Mouse (Mus musculus) kidney, postnatal 0 days (tissue): Measurements from ENCODE around the gene Ech1. TPM values are rescaled to one million over a fixed set of nuclear protein-coding genes. Genes with fewer than 3 reads are reported as not detected.

ENCODE experiments used
- ATAC-seq: fragments of 200-750 bp; cut with Nextera tagmentation; replicated peaks from 2 replicates; pipeline ENCODE4 v1.8.0; 2017; ENCODE audit warnings: low read depth, moderate number of reproducible peaks, moderate TSS enrichment, moderate library complexity; ENCODE audit not compliant: low FRiP score
- DNase-seq: peaks from one replicate; pipeline ENCODE4 v3.0.0-alpha.2; 2016; ENCODE audit warnings: low spot score
- H3K27ac ChIP-seq: fragments of 300-500 bp; sonication (generic); 2 replicates; pipeline ENCODE4 v1.5.1; 2014; ENCODE audit warnings: mild to moderate bottlenecking
- H3K27me3 ChIP-seq: fragments of 300-500 bp; sonication (generic); 2 replicates; pipeline ENCODE4 v1.6.1; 2014; ENCODE audit warnings: low read length, mixed read lengths; ENCODE audit not compliant: insufficient read depth
- H3K36me3 ChIP-seq: fragments of 300-500 bp; sonication (generic); 2 replicates; pipeline ENCODE4 v1.6.1; 2014; ENCODE audit warnings: low read length, mixed read lengths; ENCODE audit not compliant: insufficient read depth
- H3K4me1 ChIP-seq: fragments of 300-500 bp; sonication (generic); replicated peaks from 2 replicates; pipeline ENCODE4 v1.6.1; 2014; ENCODE audit warnings: antibody characterized with exemption, low read length, mixed read lengths; ENCODE audit not compliant: insufficient read depth
- H3K4me2 ChIP-seq: fragments of 300-500 bp; sonication (generic); 2 replicates; pipeline ENCODE4 v1.6.1; 2014; ENCODE audit warnings: mild to moderate bottlenecking, low read length, moderate library complexity, mixed read lengths
- H3K4me3 ChIP-seq: fragments of 300-500 bp; sonication (generic); replicated peaks from 2 replicates; pipeline ENCODE4 v1.5.1; 2014; ENCODE audit warnings: low read depth, low read length
- H3K9ac ChIP-seq: fragments of 300-500 bp; sonication (generic); 2 replicates; pipeline ENCODE4 v1.6.1; 2014; ENCODE audit warnings: low read depth, low read length
- H3K9me3 ChIP-seq: fragments of 300-500 bp; sonication (generic); replicated peaks from 2 replicates; pipeline ENCODE4 v1.6.1; 2016; ENCODE audit warnings: low read length, inconsistent platforms, mixed read lengths
- CTCF ChIP-seq: IDR thresholded peaks from 2 replicates; pipeline ENCODE4 v1.5.1; 2016; ENCODE audit warnings: antibody characterized with exemption, low read depth, mild to moderate bottlenecking, moderate library complexity
- WGBS: fragments of 180-500 bp; shearing (Covaris S2); extraction: QIAGEN DNeasy Blood & Tissue Kit; methylation state at CpG from one replicate; pipeline ENCODE4 v1.1.7; 2014; 5-methylcytosine and 5-hydroxymethylcytosine counted together
- polyA plus RNA-seq: library from polyadenylated mRNA; unstranded; fragments of >200 nt; fragmentation: Nextera tagmentation; extraction: Ambion mirVana; gene quantifications from 2 replicates; pipeline ENCODE4 v1.2.1, GENCODE M21; 2015

The Ech1 gene
- polyA plus RNA-seq, 1 experiment from 2014 or later = 330 TPM

GRCm38 (mm10) chr7:28801451-28801850 lies 23.6 kb upstream of the Ech1 start:
- Histone ChIP-seq H3K27me3 (no peaks in the 10 kb centered on the region), H3K27ac (peak overlapping the region; percentile 88), H3K9me3 (no peaks in the 10 kb centered on the region), H3K4me1 (peaks cover 37% of the 10 kb centered on the region), H3K4me2 (peak overlapping the region; percentile 35; the same call in 1 of the 2 replicates), H3K36me3 (no peaks in the 10 kb centered on the region), H3K4me3 (no peak overlapping the region), H3K9ac (no peak overlapping the region)
- peak; percentile 73 for DNase-seq
- 48% methylated on average over 3 of the region's 3 CpGs for WGBS
- no peak for ATAC-seq
- no peak for TF ChIP-seq CTCF

GRCm38 (mm10) chr7:28801901-28802670 lies 22.9 kb upstream of the Ech1 start:
- ATAC-seq (peak; percentile 61), DNase-seq (peak; percentile 90)
- 9% methylated on average over 10 of the region's 10 CpGs for WGBS
- peak overlapping the region; percentile 88 for H3K27ac ChIP-seq
- no peak overlapping the region for H3K4me3 ChIP-seq
- no peaks in the 10 kb centered on the region for H3K36me3 ChIP-seq
- TF ChIP-seq CTCF = peak; percentile 39; the same call in 1 of the 2 replicates
- H3K9ac ChIP-seq = no peak overlapping the region
- H3K9me3 ChIP-seq = no peaks in the 10 kb centered on the region
- H3K4me1 ChIP-seq = peaks cover 31% of the 10 kb centered on the region
- H3K27me3 ChIP-seq = no peaks in the 10 kb centered on the region
- H3K4me2 ChIP-seq = peak overlapping the region; percentile 35

GRCm38 (mm10) chr7:28802846-28803588 lies 22.0 kb upstream of the Ech1 start:
- H3K4me2 ChIP-seq = peak overlapping the region; percentile 35
- no peaks in the 10 kb centered on the region for H3K9me3 ChIP-seq
- peak; percentile 89 for DNase-seq
- H3K36me3 ChIP-seq = no peaks in the 10 kb centered on the region
- H3K27ac ChIP-seq = peak overlapping the region; percentile 88
- WGBS = 6% methylated on average over 10 of the region's 10 CpGs
- ATAC-seq = peak; percentile 81
- no peak overlapping the region for H3K9ac ChIP-seq
- no peaks in the 10 kb centered on the region for H3K27me3 ChIP-seq
- peaks cover 36% of the 10 kb centered on the region for H3K4me1 ChIP-seq
- no peak for TF ChIP-seq CTCF
- H3K4me3 ChIP-seq = no peak overlapping the region

- Histone ChIP-seq H3K27me3 (no peaks in the 10 kb centered on the region), H3K4me2 (no peak overlapping the region), H3K9me3 (no peaks in the 10 kb centered on the region), H3K9ac (no peak overlapping the region), H3K27ac (peak overlapping the region; percentile 88), H3K4me1 (peaks cover 38% of the 10 kb centered on the region), H3K4me3 (no peak overlapping the region), H3K36me3 (no peaks in the 10 kb centered on the region)
- peak; percentile 71 for DNase-seq
- WGBS = 13% methylated on average over 4 of the region's 4 CpGs
- no peak for TF ChIP-seq CTCF
- ATAC-seq = no peak
These were observed 21.3 kb upstream of the Ech1 start for GRCm38 (mm10) chr7:28803756-28804155.

GRCm38 (mm10) chr7:28806869-28807268 lies 18.1 kb upstream of the Ech1 start:
- DNase-seq = no peak
- Histone ChIP-seq H3K4me1 (peaks cover 30% of the 10 kb centered on the region), H3K4me3 (no peak overlapping the region), H3K4me2 (no peak overlapping the region), H3K9me3 (no peaks in the 10 kb centered on the region), H3K9ac (no peak overlapping the region), H3K27ac (no peak overlapping the region), H3K36me3 (no peaks in the 10 kb centered on the region), H3K27me3 (no peaks in the 10 kb centered on the region)
- 67% methylated on average over 4 of the region's 4 CpGs for WGBS
- ATAC-seq = no peak
- TF ChIP-seq CTCF = peak; percentile 32; the same call in 1 of the 2 replicates

- H3K4me3 ChIP-seq = peak overlapping the region; percentile 85
- DNase-seq (no peak), ATAC-seq (no peak)
- H3K27ac ChIP-seq = peak overlapping the region; percentile 100
- 37% methylated on average over 6 of the region's 8 CpGs for WGBS
- H3K4me1 ChIP-seq = peaks cover 29% of the 10 kb centered on the region
- H3K36me3 ChIP-seq = no peaks in the 10 kb centered on the region
- H3K4me2 ChIP-seq = peak overlapping the region; percentile 86
- no peak for TF ChIP-seq CTCF
- no peaks in the 10 kb centered on the region for H3K27me3 ChIP-seq
- H3K9ac ChIP-seq = peak overlapping the region; percentile 94
- no peaks in the 10 kb centered on the region for H3K9me3 ChIP-seq
These were observed 17.3 kb upstream of the Ech1 start for GRCm38 (mm10) chr7:28807641-28808220.
